16 mouse cellular contexts compared by ENCODE assay signal in genomic region chr3:112331171-112331570, GRCm38 (mm10).
"Had no signal": no experiment of that assay in that cellular context is flagged by ENCODE, and none has a peak within 500 bp of the region (broad histone marks: within the 10 kb centered on the region; RNA-seq: fewer than 3 reads in every experiment).

No protein-coding gene starts in this region.

- H3K4me1 ChIP-seq: neural tube, embryonic 13.5 days; neural tube, embryonic 15.5 days; stomach, embryonic 15.5 days had no signal

- H3K27me3 ChIP-seq: neural tube, embryonic 13.5 days; neural tube, embryonic 15.5 days; stomach, embryonic 15.5 days had no signal

- H3K9me3 ChIP-seq: neural tube, embryonic 13.5 days; neural tube, embryonic 15.5 days; stomach, embryonic 15.5 days had no signal

- DNase-seq: retina, postnatal 1 day; right cerebral cortex, adult 18-20 months; right cerebral cortex, postnatal 14 days; right cerebral cortex, postnatal 25 days; right cerebral cortex, postnatal 4 days; spleen, adult 18-20 months; thymus, adult 18-20 months; thymus, adult 2 months; thymus, postnatal 14 days; thymus, postnatal 25 days; thymus, postnatal 36 days; thymus, postnatal 4 days had no signal

- H3K36me3 ChIP-seq: neural tube, embryonic 13.5 days; neural tube, embryonic 15.5 days; stomach, embryonic 15.5 days had no signal

- H3K4me2 ChIP-seq: neural tube, embryonic 13.5 days; neural tube, embryonic 15.5 days; stomach, embryonic 15.5 days had no signal

- H3K4me3 ChIP-seq: neural tube, embryonic 13.5 days; neural tube, embryonic 15.5 days; stomach, embryonic 15.5 days had no signal

- H3K9ac ChIP-seq: neural tube, embryonic 13.5 days; neural tube, embryonic 15.5 days; stomach, embryonic 15.5 days had no signal

- H3K27ac ChIP-seq: neural tube, embryonic 13.5 days; neural tube, embryonic 15.5 days; stomach, embryonic 15.5 days; stomach, postnatal 0 days had no signal
